Mouse (Mus musculus) stomach, postnatal 0 days (tissue): Measurements from ENCODE around the gene Pdlim1. TPM values are rescaled to one million over a fixed set of nuclear protein-coding genes. Genes with fewer than 3 reads are reported as not detected.

Experiments used
- ATAC-seq: fragments of 200-750 bp; cut with Nextera tagmentation; 2 replicates; pipeline ENCODE4 v1.8.0; 2017; ENCODE audit not compliant: low FRiP score, low TSS enrichment
- DNase-seq: peaks from one replicate; pipeline ENCODE4 v3.0.0-alpha.2; 2016; ENCODE audit warnings: low spot score
- H3K27ac ChIP-seq: fragments of 300-500 bp; sonication (generic); replicated peaks from 2 replicates; pipeline ENCODE4 v1.5.1; 2014; ENCODE audit warnings: mild to moderate bottlenecking, control low read depth
- H3K27me3 ChIP-seq: fragments of 300-500 bp; sonication (generic); 2 replicates; pipeline ENCODE4 v1.6.1; 2014; ENCODE audit warnings: low read length; ENCODE audit not compliant: control insufficient read depth, insufficient read depth
- H3K36me3 ChIP-seq: fragments of 300-500 bp; sonication (generic); 2 replicates; pipeline ENCODE4 v1.6.1; 2014; ENCODE audit warnings: low read length, mixed read lengths; ENCODE audit not compliant: control insufficient read depth, insufficient read depth
- H3K4me1 ChIP-seq: fragments of 300-500 bp; sonication (generic); replicated peaks from 2 replicates; pipeline ENCODE4 v1.6.1; 2014; ENCODE audit warnings: antibody characterized with exemption; ENCODE audit not compliant: control insufficient read depth, insufficient read depth
- H3K4me2 ChIP-seq: fragments of 300-500 bp; sonication (generic); replicated peaks from 2 replicates; pipeline ENCODE4 v1.6.1; 2014; ENCODE audit warnings: low read depth, mild to moderate bottlenecking, control low read depth, moderate library complexity
- H3K4me3 ChIP-seq: fragments of 300-500 bp; sonication (generic); 2 replicates; pipeline ENCODE4 v1.5.1; 2014; ENCODE audit warnings: low read depth, low read length, control low read depth
- H3K9ac ChIP-seq: fragments of 300-500 bp; sonication (generic); 2 replicates; pipeline ENCODE4 v1.6.1; 2014; ENCODE audit warnings: mild to moderate bottlenecking, low read length, control low read depth, mixed read lengths
- H3K9me3 ChIP-seq: fragments of 300-500 bp; sonication (generic); 2 replicates; pipeline ENCODE4 v1.6.1; 2016; ENCODE audit warnings: low read length; ENCODE audit not compliant: control insufficient read depth
- CTCF ChIP-seq: IDR thresholded peaks from 2 replicates; pipeline ENCODE4 v1.5.1; 2016; ENCODE audit warnings: antibody characterized with exemption, low read depth, mild to moderate bottlenecking, moderate library complexity
- EP300 ChIP-seq: optimal IDR thresholded peaks from 2 replicates; pipeline ENCODE3; 2016; ENCODE audit warnings: antibody characterized with exemption
- WGBS: fragments of 180-500 bp; shearing (Covaris S2); extraction: QIAGEN DNeasy Blood & Tissue Kit; methylation state at CpG from one replicate; pipeline ENCODE4 v1.1.7; 2014; 5-methylcytosine and 5-hydroxymethylcytosine counted together
- polyA plus RNA-seq: library from polyadenylated mRNA; unstranded; fragments of >200 nt; fragmentation: Nextera tagmentation; extraction: Ambion mirVana; gene quantifications from 2 replicates; pipeline ENCODE4 v1.2.1, GENCODE M21; 2015

The Pdlim1 gene
- polyA plus RNA-seq, 1 experiment from 2014 or later: 298 TPM

DNA sequence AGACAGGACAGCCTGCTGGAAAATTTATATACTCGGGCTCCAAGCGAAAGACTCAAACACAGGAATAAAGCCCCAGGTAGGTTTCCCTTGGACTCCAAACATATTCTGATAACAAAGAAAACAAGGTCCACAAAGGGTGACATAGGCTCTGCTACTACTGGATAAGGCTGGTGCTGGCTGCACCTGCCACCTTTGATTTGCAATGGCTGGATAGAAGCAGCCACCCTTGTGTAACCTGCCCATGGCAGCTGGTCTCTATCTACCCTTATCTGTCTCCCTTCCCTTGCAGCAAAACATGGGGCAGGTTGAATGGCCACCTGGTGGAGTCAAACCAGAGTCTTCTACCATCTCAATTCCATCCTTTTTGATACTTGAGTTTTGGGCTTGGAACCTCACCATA, 39.1 kb downstream of the Pdlim1 start:
- Histone ChIP-seq H3K9ac (no peak overlapping the region), H3K27me3 (no peaks in the 10 kb centered on the region), H3K4me2 (no peak overlapping the region), H3K4me3 (no peak overlapping the region), H3K27ac (no peak overlapping the region), H3K4me1 (no peaks in the 10 kb centered on the region), H3K9me3 (no peaks in the 10 kb centered on the region), H3K36me3 (peaks cover 4% of the 10 kb centered on the region; the same call in 1 of the 2 replicates)
- peak; percentile 45 for DNase-seq
- peak; percentile 80 for ATAC-seq
- TF ChIP-seq EP300 (no peak), CTCF (peak; percentile 14; the same call in 1 of the 2 replicates)
- WGBS: 76% methylated on average over 2 of the region's 2 CpGs

DNA sequence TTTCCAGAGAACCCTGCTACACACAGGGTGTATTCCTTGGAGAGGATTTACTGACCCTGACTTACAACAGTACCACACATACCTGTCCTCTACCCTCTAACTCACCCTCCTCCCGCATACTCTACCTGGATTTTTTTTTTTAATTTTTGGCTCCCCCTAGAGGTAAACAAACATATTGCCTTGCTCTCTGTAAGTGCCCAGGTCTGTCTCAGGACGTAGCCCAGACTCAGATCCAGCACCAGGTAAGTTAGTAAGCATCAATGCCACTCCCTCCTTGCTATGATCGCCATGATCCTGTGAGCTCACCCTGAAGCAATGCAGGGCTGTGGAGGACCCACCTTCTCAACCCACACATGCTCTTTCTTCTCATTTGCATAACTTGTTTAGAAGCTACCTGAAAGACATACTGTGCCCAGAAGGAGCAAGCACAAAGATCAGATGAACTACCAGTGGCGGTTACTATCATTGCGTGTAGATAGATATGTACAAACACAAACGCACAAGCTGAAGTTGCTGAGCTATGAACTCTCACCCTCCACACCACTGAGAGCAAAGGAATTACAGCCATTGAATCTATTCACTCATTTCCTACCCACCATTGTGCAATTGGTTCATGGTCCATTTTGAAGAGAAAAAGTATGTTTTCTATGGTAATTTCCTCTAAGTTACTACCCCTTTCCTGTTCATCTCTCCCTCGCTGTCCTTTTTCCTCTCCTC, 39.7 kb downstream of the Pdlim1 start:
- ATAC-seq (peak; percentile 83), DNase-seq (no peak)
- H3K4me3 ChIP-seq: no peak overlapping the region
- TF ChIP-seq EP300: no peak
- peak; percentile 59 for TF ChIP-seq CTCF
- H3K36me3 ChIP-seq: peaks cover 4% of the 10 kb centered on the region; the same call in 1 of the 2 replicates
- no peaks in the 10 kb centered on the region for H3K9me3 ChIP-seq
- no peak overlapping the region for H3K27ac ChIP-seq
- no peak overlapping the region for H3K9ac ChIP-seq
- no peak overlapping the region for H3K4me2 ChIP-seq
- no peaks in the 10 kb centered on the region for H3K4me1 ChIP-seq
- WGBS: 62% methylated on average over 7 of the region's 7 CpGs
- no peaks in the 10 kb centered on the region for H3K27me3 ChIP-seq

DNA sequence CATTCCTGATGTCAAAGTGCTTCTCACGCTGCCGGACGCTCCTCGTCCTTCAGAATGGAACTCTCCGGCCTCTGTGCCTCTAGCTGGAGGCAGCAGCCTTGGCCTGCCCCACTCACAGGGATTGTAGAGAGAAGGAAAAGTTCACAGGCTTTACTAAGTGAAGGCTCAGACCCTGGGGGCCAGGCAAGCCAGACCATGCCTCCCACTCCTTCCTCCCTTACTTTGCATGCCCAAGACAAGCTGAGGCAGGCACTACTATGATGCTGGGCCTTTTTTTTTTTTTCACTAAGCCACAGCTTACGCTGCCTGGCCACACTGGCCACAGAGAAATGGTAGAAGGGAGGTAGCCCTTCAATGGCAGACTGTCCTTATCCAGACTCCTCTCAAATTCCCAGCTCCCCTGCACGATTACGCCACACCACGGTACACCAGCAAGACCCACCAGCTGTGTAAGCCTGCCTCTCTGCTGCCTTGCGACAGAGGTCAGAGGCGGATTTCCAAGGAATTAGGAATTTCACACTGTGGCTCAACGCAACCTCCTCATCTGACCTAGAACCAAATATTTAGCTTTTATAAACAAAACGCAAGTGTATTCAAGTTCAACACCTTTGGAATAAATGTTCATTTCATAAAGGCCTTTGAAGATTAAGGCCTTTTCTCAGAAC, 40.4 kb downstream of the Pdlim1 start:
- WGBS: 73% methylated on average over 13 of the region's 13 CpGs
- Histone ChIP-seq H3K27ac (no peak overlapping the region), H3K4me2 (no peak overlapping the region), H3K4me1 (no peaks in the 10 kb centered on the region), H3K9me3 (no peaks in the 10 kb centered on the region), H3K9ac (no peak overlapping the region), H3K36me3 (peaks cover 4% of the 10 kb centered on the region; the same call in 1 of the 2 replicates), H3K4me3 (no peak overlapping the region), H3K27me3 (no peaks in the 10 kb centered on the region)
- no peak for DNase-seq
- ATAC-seq: no peak
- no peak for TF ChIP-seq EP300
- TF ChIP-seq CTCF: no peak

DNA sequence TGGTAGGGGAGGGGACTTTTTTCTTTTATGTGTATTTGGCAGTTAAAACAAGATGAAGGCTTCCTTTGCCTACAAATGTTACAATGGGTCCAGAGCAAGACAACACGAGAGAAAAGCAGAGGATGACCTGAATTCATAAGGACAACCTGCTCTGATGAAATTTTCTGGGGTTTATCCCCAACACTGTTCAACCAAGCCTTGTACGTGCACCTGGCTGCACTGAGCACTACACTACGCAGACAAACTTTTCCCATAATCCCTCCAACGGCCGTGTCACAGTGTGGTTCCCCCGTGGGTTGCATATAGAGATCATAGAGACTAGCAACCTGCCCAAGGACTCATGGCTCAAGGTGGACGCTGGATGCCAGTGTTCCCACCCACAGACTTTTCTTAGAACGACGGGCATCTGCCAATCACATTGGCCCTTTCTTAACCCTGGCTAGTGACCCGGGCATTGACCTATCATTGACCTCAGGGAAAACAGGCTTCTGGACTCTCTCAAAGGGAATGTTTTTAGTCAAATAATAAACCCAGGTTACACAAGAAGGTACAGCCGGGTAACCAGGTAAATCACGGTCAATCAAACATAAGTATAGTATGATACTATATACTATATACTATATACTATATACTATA, 45.0 kb downstream of the Pdlim1 start:
- Histone ChIP-seq H3K36me3 (peaks cover 4% of the 10 kb centered on the region; the same call in 1 of the 2 replicates), H3K9ac (no peak overlapping the region), H3K4me3 (no peak overlapping the region), H3K4me1 (no peaks in the 10 kb centered on the region), H3K27ac (no peak overlapping the region), H3K9me3 (no peaks in the 10 kb centered on the region), H3K27me3 (no peaks in the 10 kb centered on the region), H3K4me2 (no peak overlapping the region)
- ATAC-seq: no peak
- WGBS: 84% methylated on average over 12 of the region's 12 CpGs
- DNase-seq: no peak
- TF ChIP-seq EP300 (no peak), CTCF (no peak)

DNA sequence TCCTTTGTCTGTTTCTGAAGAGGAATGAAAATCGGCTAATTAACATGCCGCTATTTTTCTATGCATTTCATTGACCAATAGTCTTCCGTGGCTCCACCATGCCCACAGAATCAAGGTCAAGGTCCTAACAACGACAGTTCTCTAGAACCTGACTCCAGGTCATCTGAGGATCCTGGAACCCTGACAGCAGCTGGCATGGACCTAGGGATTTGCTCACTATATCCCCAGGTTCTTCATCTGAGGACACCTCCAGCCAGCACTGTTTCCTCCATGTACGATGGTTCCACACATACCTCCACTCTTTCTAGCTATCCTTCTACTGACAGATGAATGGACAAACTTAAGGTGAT, 45.9 kb downstream of the Pdlim1 start:
- DNase-seq: no peak
- H3K4me3 ChIP-seq: no peak overlapping the region
- WGBS: 63% methylated on average over 5 of the region's 5 CpGs
- no peak for ATAC-seq
- no peak overlapping the region for H3K4me2 ChIP-seq
- no peak overlapping the region for H3K27ac ChIP-seq
- H3K9ac ChIP-seq: no peak overlapping the region
- TF ChIP-seq CTCF: no peak
- TF ChIP-seq EP300: no peak
- peaks cover 4% of the 10 kb centered on the region; the same call in 1 of the 2 replicates for H3K36me3 ChIP-seq
- H3K27me3 ChIP-seq: no peaks in the 10 kb centered on the region
- no peaks in the 10 kb centered on the region; the same call in 1 of the 2 replicates for H3K4me1 ChIP-seq
- H3K9me3 ChIP-seq: no peaks in the 10 kb centered on the region
